Mouse (Mus musculus): ENCODE data around the gene Ksr2. TPM values are rescaled to one million over a fixed set of nuclear protein-coding genes. Genes with fewer than 3 reads are reported as not detected.
"Not testable (repeated sequence)": the region's sequence is repeated elsewhere in the genome, so short reads cannot be mapped to it uniquely, and the experiment has no call there.

Ksr2 gene
- polyA plus RNA-seq, 1 experiment, result 0.30 TPM

GRCm38 (mm10) chr5:117614331-117615024 lies 200.7 kb downstream of the Ksr2 start:
- Histone ChIP-seq H3K4me1 (ENCODE audit: control insufficient read depth, insufficient read depth, insufficient read length) (no peaks in the 10 kb centered on the region), H3K36me3 (ENCODE audit: control insufficient read depth, insufficient read depth, low read length) (no peaks in the 10 kb centered on the region), H3K27ac (ENCODE audit: insufficient read depth, low read length) (no peak overlapping the region), H3K4me3 (ENCODE audit: extremely low read depth, insufficient read depth, insufficient read length) (no peak overlapping the region), H3K27me3 (ENCODE audit: control insufficient read depth, insufficient read depth, low read length) (no peaks in the 10 kb centered on the region)
- TF ChIP-seq POLR2A (IDR thresholded peaks at IDR 0.05; ENCODE audit: low read depth, low read length) (no peak), CTCF (IDR thresholded peaks at IDR 0.05; ENCODE audit: extremely low read depth, insufficient read depth, insufficient read length, insufficient replicate concordance) (peak; percentile 37; the same call in 1 of the 2 replicates)
- peak in 1 of 2 experiments; percentile 25 for DNase-seq (ENCODE audit: low read depth in 1 of 2, low spot score in 2 of 2)
- WGBS, result 34% methylated on average over 5 of the region's 5 CpGs

GRCm38 (mm10) chr5:117620292-117620691 lies 206.5 kb downstream of the Ksr2 start:
- H3K4me1 ChIP-seq (ENCODE audit: control insufficient read depth, insufficient read depth, insufficient read length), result no peaks in the 10 kb centered on the region
- H3K27ac ChIP-seq (ENCODE audit: insufficient read depth, low read length), result no peak overlapping the region
- 90% methylated on average over 4 of the region's 4 CpGs for WGBS
- TF ChIP-seq CTCF (IDR thresholded peaks at IDR 0.05; ENCODE audit: extremely low read depth, insufficient read depth, insufficient read length, insufficient replicate concordance), result no peak
- no peak for TF ChIP-seq POLR2A (IDR thresholded peaks at IDR 0.05; ENCODE audit: low read depth, low read length)
- no peak overlapping the region for H3K4me3 ChIP-seq (ENCODE audit: extremely low read depth, insufficient read depth, insufficient read length)
- H3K36me3 ChIP-seq (ENCODE audit: control insufficient read depth, insufficient read depth, low read length), result no peaks in the 10 kb centered on the region
- no peak for DNase-seq (ENCODE audit: low read depth in 1 of 2, low spot score in 2 of 2)
- no peaks in the 10 kb centered on the region for H3K27me3 ChIP-seq (ENCODE audit: control insufficient read depth, insufficient read depth, low read length)

GRCm38 (mm10) chr5:117622221-117622620 lies 208.4 kb downstream of the Ksr2 start:
- Histone ChIP-seq H3K27ac (ENCODE audit: insufficient read depth, low read length) (no peak overlapping the region), H3K36me3 (ENCODE audit: control insufficient read depth, insufficient read depth, low read length) (no peaks in the 10 kb centered on the region), H3K27me3 (ENCODE audit: control insufficient read depth, insufficient read depth, low read length) (no peaks in the 10 kb centered on the region), H3K4me1 (ENCODE audit: control insufficient read depth, insufficient read depth, insufficient read length) (no peaks in the 10 kb centered on the region), H3K4me3 (ENCODE audit: extremely low read depth, insufficient read depth, insufficient read length) (no peak overlapping the region)
- 84% methylated on average over 12 of the region's 12 CpGs for WGBS
- DNase-seq (ENCODE audit: low read depth in 1 of 2, low spot score in 2 of 2), result no peak
- TF ChIP-seq POLR2A (IDR thresholded peaks at IDR 0.05; ENCODE audit: low read depth, low read length), result no peak
- no peak for TF ChIP-seq CTCF (IDR thresholded peaks at IDR 0.05; ENCODE audit: extremely low read depth, insufficient read depth, insufficient read length, insufficient replicate concordance)

GRCm38 (mm10) chr5:117623206-117623605 lies 209.4 kb downstream of the Ksr2 start:
- WGBS, result 96% methylated on average over 4 of the region's 4 CpGs

GRCm38 (mm10) chr5:117626907-117627306 lies 213.1 kb downstream of the Ksr2 start:
- no peaks in the 10 kb centered on the region for H3K4me1 ChIP-seq (ENCODE audit: control insufficient read depth, insufficient read depth, insufficient read length)
- 26% methylated on average over 4 of the region's 4 CpGs for WGBS
- no peaks in the 10 kb centered on the region for H3K36me3 ChIP-seq (ENCODE audit: control insufficient read depth, insufficient read depth, low read length)
- no peak overlapping the region for H3K4me3 ChIP-seq (ENCODE audit: extremely low read depth, insufficient read depth, insufficient read length)
- no peaks in the 10 kb centered on the region for H3K27me3 ChIP-seq (ENCODE audit: control insufficient read depth, insufficient read depth, low read length)
- DNase-seq (ENCODE audit: low read depth in 1 of 2, low spot score in 2 of 2), result no peak
- TF ChIP-seq CTCF (IDR thresholded peaks at IDR 0.05; ENCODE audit: extremely low read depth, insufficient read depth, insufficient read length, insufficient replicate concordance) (no peak), POLR2A (IDR thresholded peaks at IDR 0.05; ENCODE audit: low read depth, low read length) (no peak)
- no peak overlapping the region for H3K27ac ChIP-seq (ENCODE audit: insufficient read depth, low read length)

More at GRCm38 (mm10) chr5:117623206-117623605, 209.4 kb downstream of the Ksr2 start:
- not testable (repeated sequence) for H3K4me1 ChIP-seq (ENCODE audit: control insufficient read depth, insufficient read depth, insufficient read length); H3K27ac ChIP-seq (ENCODE audit: insufficient read depth, low read length); H3K36me3 ChIP-seq (ENCODE audit: control insufficient read depth, insufficient read depth, low read length); H3K27me3 ChIP-seq (ENCODE audit: control insufficient read depth, insufficient read depth, low read length); H3K4me3 ChIP-seq (ENCODE audit: extremely low read depth, insufficient read depth, insufficient read length); DNase-seq (ENCODE audit: low read depth in 1 of 2, low spot score in 2 of 2)

- no peak for DNase-seq (ENCODE audit: low read depth in 1 of 2, low spot score in 2 of 2)
- H3K27ac ChIP-seq (ENCODE audit: insufficient read depth, low read length), result no peak overlapping the region
- no peaks in the 10 kb centered on the region for H3K27me3 ChIP-seq (ENCODE audit: control insufficient read depth, insufficient read depth, low read length)
- no peaks in the 10 kb centered on the region for H3K4me1 ChIP-seq (ENCODE audit: control insufficient read depth, insufficient read depth, insufficient read length)
- no peak for TF ChIP-seq CTCF (IDR thresholded peaks at IDR 0.05; ENCODE audit: extremely low read depth, insufficient read depth, insufficient read length, insufficient replicate concordance)
- no peak for TF ChIP-seq POLR2A (IDR thresholded peaks at IDR 0.05; ENCODE audit: low read depth, low read length)
- H3K36me3 ChIP-seq (ENCODE audit: control insufficient read depth, insufficient read depth, low read length), result no peaks in the 10 kb centered on the region
- 56% methylated on average over 7 of the region's 7 CpGs for WGBS
- no peak overlapping the region for H3K4me3 ChIP-seq (ENCODE audit: extremely low read depth, insufficient read depth, insufficient read length)
These were observed 214.6 kb downstream of the Ksr2 start for GRCm38 (mm10) chr5:117628351-117628750.

GRCm38 (mm10) chr5:117629570-117629969 lies 215.8 kb downstream of the Ksr2 start:
- WGBS, result 87% methylated on average over 14 of the region's 14 CpGs
- Histone ChIP-seq H3K4me3 (ENCODE audit: extremely low read depth, insufficient read depth, insufficient read length) (no peak overlapping the region), H3K27ac (ENCODE audit: insufficient read depth, low read length) (no peak overlapping the region), H3K27me3 (ENCODE audit: control insufficient read depth, insufficient read depth, low read length) (no peaks in the 10 kb centered on the region), H3K36me3 (ENCODE audit: control insufficient read depth, insufficient read depth, low read length) (no peaks in the 10 kb centered on the region), H3K4me1 (ENCODE audit: control insufficient read depth, insufficient read depth, insufficient read length) (no peaks in the 10 kb centered on the region)
- no peak for DNase-seq (ENCODE audit: low read depth in 1 of 2, low spot score in 2 of 2)
- TF ChIP-seq POLR2A (IDR thresholded peaks at IDR 0.05; ENCODE audit: low read depth, low read length) (no peak), CTCF (IDR thresholded peaks at IDR 0.05; ENCODE audit: extremely low read depth, insufficient read depth, insufficient read length, insufficient replicate concordance) (no peak)

Measured in spleen, adult 2 months (tissue).